Mouse (Mus musculus) heart, adult 2 months (tissue): ENCODE measurements around the gene Mtf1. TPM values are rescaled to one million over a fixed set of nuclear protein-coding genes. Genes with fewer than 3 reads are reported as not detected.

Source experiments
- DNase-seq, 2 experiments: peaks; one replicate each; pipeline ENCODE4 v3.0.0; 2021
- H3K27ac ChIP-seq: fragments of 200-600 bp; 2 replicates; pipeline ENCODE4 v1.8.1; 2022
- H3K27me3 ChIP-seq: fragments of 200-500 bp; 2 replicates; pipeline ENCODE4 v1.6.1; 2012; ENCODE audit warnings: mild to moderate bottlenecking, low read length, inconsistent platforms, mixed read lengths; ENCODE audit not compliant: control insufficient read depth, insufficient read depth
- H3K36me3 ChIP-seq: fragments of 200-500 bp; 2 replicates; pipeline ENCODE4 v1.6.1; 2012; ENCODE audit warnings: low read length, inconsistent platforms; ENCODE audit not compliant: control insufficient read depth, insufficient read depth
- H3K4me1 ChIP-seq: fragments of 200-500 bp; 2 replicates; pipeline ENCODE4 v1.6.1; 2011; ENCODE audit warnings: low read length; ENCODE audit not compliant: control insufficient read depth, insufficient read depth
- H3K4me3 ChIP-seq: fragments of 200-600 bp; 2 replicates; pipeline ENCODE4 v1.8.1; 2022
- H3K79me2 ChIP-seq: fragments of 200-500 bp; replicated peaks from 2 replicates; pipeline ENCODE4 v1.6.1; 2012; ENCODE audit warnings: mild to moderate bottlenecking, inconsistent platforms, low read length, moderate library complexity, mixed read lengths; ENCODE audit not compliant: control insufficient read depth, insufficient read depth
- H3K9ac ChIP-seq: fragments of 200-500 bp; 2 replicates; pipeline ENCODE4 v1.6.1; 2012; ENCODE audit warnings: low read depth, mild to moderate bottlenecking, control low read depth, inconsistent platforms, low read length, mixed read lengths
- CTCF ChIP-seq: fragments of 200-600 bp; IDR thresholded peaks from 2 replicates; pipeline ENCODE4 v1.8.1; 2022; ENCODE audit warnings: antibody characterized with exemption, mild to moderate bottlenecking, moderate library complexity
- EP300 ChIP-seq: fragments of 200-500 bp; IDR thresholded peaks from 2 replicates; pipeline ENCODE4 v1.6.1; 2011; ENCODE audit warnings: low read depth, low read length, control low read depth; ENCODE audit not compliant: insufficient read depth
- POLR2A ChIP-seq: fragments of 200-500 bp; IDR thresholded peaks from 2 replicates; pipeline ENCODE4 v1.6.1; 2011; ENCODE audit warnings: mild to moderate bottlenecking, low read depth, low read length, control low read depth; ENCODE audit not compliant: insufficient read depth
- WGBS: fragments of 180-500 bp; shearing (Covaris S2); methylation state at CpG from one replicate; pipeline ENCODE4 v1.1.7; 2018; 5-methylcytosine and 5-hydroxymethylcytosine counted together
- intact Hi-C: fragments of 180-260 bp; cut with DNase I; formaldehyde crosslinking; loops from one replicate; pipeline ENCODE4 v1.15.1; 2025
- polyA plus RNA-seq: library from polyadenylated mRNA; depleted of rRNA; stranded (reverse); fragments of >200 nt; gene quantifications from 2 replicates; pipeline ENCODE4 v1.2.3, GENCODE M21; 2012; rRNA removed
- total RNA-seq, 2 experiments: library from RNA; stranded (reverse); gene quantifications; 2 replicates each; pipeline ENCODE4 v1.2.3; 2021

The Mtf1 gene
- total and polyA plus RNA-seq, 3 experiments: 4.7 to 15.7 (median 15.3) TPM

GRCm38 (mm10) chr4:124890831-124891230 is 88.9 kb downstream of the Mtf1 start:
- Histone ChIP-seq H3K36me3 (no peaks in the 10 kb centered on the region), H3K79me2 (no peaks in the 10 kb centered on the region), H3K27me3 (peaks cover 15% of the 10 kb centered on the region), H3K9ac (no peak overlapping the region), H3K27ac (no peak overlapping the region), H3K4me1 (no peaks in the 10 kb centered on the region), H3K4me3 (no peak overlapping the region)
- TF ChIP-seq CTCF: no peak
- no peak for TF ChIP-seq POLR2A
- TF ChIP-seq EP300: no peak
- no peak for DNase-seq
- intact Hi-C loops: no loop called here
- 79% methylated on average over 5 of the region's 5 CpGs for WGBS

DNA sequence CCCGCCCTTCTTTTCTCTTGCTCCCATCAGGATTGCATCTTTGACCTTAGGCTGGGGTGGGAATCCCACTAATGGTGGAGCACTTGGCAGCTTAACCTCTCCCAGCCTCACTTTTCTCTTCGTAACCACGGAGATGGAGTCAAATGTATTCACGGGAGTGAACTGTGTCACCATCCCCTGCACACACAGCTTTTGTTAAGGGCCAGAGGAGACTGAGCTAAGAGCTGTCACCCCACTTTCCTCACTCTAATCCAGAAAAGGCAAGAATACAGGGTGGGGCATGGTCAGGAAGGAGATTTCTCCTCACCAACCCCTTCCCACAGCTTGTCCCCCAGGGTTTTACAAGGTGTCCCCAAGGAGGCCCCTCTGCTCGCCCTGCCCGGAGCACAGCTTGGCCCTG is 91.9 kb downstream of the Mtf1 start:
- no peak for TF ChIP-seq POLR2A
- no peak for TF ChIP-seq CTCF
- TF ChIP-seq EP300: no peak
- WGBS: 32% methylated on average over 6 of the region's 6 CpGs

GRCm38 (mm10) chr4:124894508-124895428 is 92.9 kb downstream of the Mtf1 start:
- no peaks in the 10 kb centered on the region for H3K79me2 ChIP-seq
- H3K4me3 ChIP-seq: no peak overlapping the region
- no peaks in the 10 kb centered on the region for H3K36me3 ChIP-seq
- peaks cover 14% of the 10 kb centered on the region for H3K27me3 ChIP-seq
- H3K27ac ChIP-seq: no peak overlapping the region
- DNase-seq: no peak
- whole genome bisulfite sequencing: 3% methylated on average over 83 of the region's 83 CpGs
- no peak overlapping the region for H3K9ac ChIP-seq
- no peak for TF ChIP-seq CTCF
- no peak for TF ChIP-seq EP300
- TF ChIP-seq POLR2A: no peak
- no peaks in the 10 kb centered on the region for H3K4me1 ChIP-seq
- intact Hi-C loops: no loop called here

More for the DNA sequence above, 91.9 kb downstream of the Mtf1 start:
- H3K27me3 ChIP-seq: peaks cover 14% of the 10 kb centered on the region
- DNase-seq: no peak
- no peak overlapping the region for H3K27ac ChIP-seq
- no peak overlapping the region for H3K4me3 ChIP-seq
- H3K36me3 ChIP-seq: no peaks in the 10 kb centered on the region
- no peaks in the 10 kb centered on the region for H3K79me2 ChIP-seq
- H3K9ac ChIP-seq: no peak overlapping the region
- intact Hi-C loops: no loop called here
- no peaks in the 10 kb centered on the region for H3K4me1 ChIP-seq

- WGBS: 65% methylated on average over 10 of the region's 10 CpGs
- intact Hi-C loops: no loop called here
- no peak overlapping the region for H3K27ac ChIP-seq
- no peaks in the 10 kb centered on the region for H3K4me1 ChIP-seq
- peaks cover 12% of the 10 kb centered on the region for H3K27me3 ChIP-seq
- H3K79me2 ChIP-seq: no peaks in the 10 kb centered on the region
- H3K36me3 ChIP-seq: no peaks in the 10 kb centered on the region
- no peak for DNase-seq
- no peak overlapping the region for H3K4me3 ChIP-seq
- H3K9ac ChIP-seq: no peak overlapping the region
- TF ChIP-seq CTCF (no peak), EP300 (no peak), POLR2A (no peak)
Measured at GRCm38 (mm10) chr4:124898428-124898827, 96.5 kb downstream of the Mtf1 start.

Other genes starting within 250 kb of the Mtf1 start
- gene 3100002H09Rik, start 191.3 kb upstream of the Mtf1 start, total RNA-seq: not detected
- not detected in 2 replicates for gene 3100002H09Rik, start 191.3 kb upstream of the Mtf1 start, polyA plus RNA-seq
- gene Pou3f1, start 145.3 kb upstream of the Mtf1 start, total RNA-seq: under 1 TPM; 0.08 to 0.16 TPM
- gene Pou3f1, start 145.3 kb upstream of the Mtf1 start, polyA plus RNA-seq: 0.04 and 0.09 TPM in 2 replicates
- gene Utp11, start 108.5 kb upstream of the Mtf1 start, total RNA-seq: 10 to 100 TPM; 12.1 to 13.5 TPM
- 4.0 and 6.2 TPM in 2 replicates for gene Utp11, start 108.5 kb upstream of the Mtf1 start, polyA plus RNA-seq
- gene Fhl3, start 101.4 kb upstream of the Mtf1 start, total RNA-seq: 10 to 100 TPM in 1 of 2 experiments, 1 to 10 TPM in 1; 7.8 to 11.5 TPM
- 10.1 and 17.9 TPM in 2 replicates for gene Fhl3, start 101.4 kb upstream of the Mtf1 start, polyA plus RNA-seq
- gene Sf3a3, start 87.3 kb upstream of the Mtf1 start, total RNA-seq: 10 to 100 TPM; 18.0 to 19.4 TPM
- 7.7 and 11.5 TPM in 2 replicates for gene Sf3a3, start 87.3 kb upstream of the Mtf1 start, polyA plus RNA-seq
- 1 to 10 TPM; 8.0 to 8.2 TPM for gene Inpp5b, start 60.3 kb upstream of the Mtf1 start, total RNA-seq
- 17.8 and 29.8 TPM in 2 replicates for gene Inpp5b, start 60.3 kb upstream of the Mtf1 start, polyA plus RNA-seq
- gene Yrdc, start 48.6 kb downstream of the Mtf1 start, total RNA-seq: 10 to 100 TPM; 21.6 to 22.6 TPM
- gene Yrdc, start 48.6 kb downstream of the Mtf1 start, polyA plus RNA-seq: 18.4 and 38.6 TPM in 2 replicates
- gene 1110065P20Rik, start 49.1 kb downstream of the Mtf1 start, total RNA-seq: 10 to 100 TPM; 18.6 to 20.4 TPM
- 26.3 and 28.0 TPM in 2 replicates for gene 1110065P20Rik, start 49.1 kb downstream of the Mtf1 start, polyA plus RNA-seq
- gene Maneal, start 60.1 kb downstream of the Mtf1 start, total RNA-seq: under 1 TPM; 0.23 to 0.34 TPM
- gene Maneal, start 60.1 kb downstream of the Mtf1 start, polyA plus RNA-seq: 0.41 and 0.88 TPM in 2 replicates
- gene Epha10, start 78.8 kb downstream of the Mtf1 start, total RNA-seq: not detected
- 0.02 TPM in 1 of 2 replicates, not detected in the other for gene Epha10, start 78.8 kb downstream of the Mtf1 start, polyA plus RNA-seq
- 1 to 10 TPM; 6.1 to 8.4 TPM for gene 9930104L06Rik, start 134.9 kb downstream of the Mtf1 start, total RNA-seq
- 5.9 and 7.5 TPM in 2 replicates for gene 9930104L06Rik, start 134.9 kb downstream of the Mtf1 start, polyA plus RNA-seq
- under 1 TPM; 0.52 to 0.59 TPM for gene Cdca8, start 137.2 kb downstream of the Mtf1 start, total RNA-seq
- gene Cdca8, start 137.2 kb downstream of the Mtf1 start, polyA plus RNA-seq: 0.35 and 0.57 TPM in 2 replicates
- 1 to 10 TPM; 2.7 to 4.4 TPM for gene Rspo1, start 184.3 kb downstream of the Mtf1 start, total RNA-seq
- 3.9 and 4.0 TPM in 2 replicates for gene Rspo1, start 184.3 kb downstream of the Mtf1 start, polyA plus RNA-seq
- gene Gnl2, start 214.5 kb downstream of the Mtf1 start, total RNA-seq: 10 to 100 TPM; 27.7 to 28.7 TPM
- 12.2 and 18.6 TPM in 2 replicates for gene Gnl2, start 214.5 kb downstream of the Mtf1 start, polyA plus RNA-seq